Mouse (Mus musculus): ENCODE results near the gene Cacna2d3. TPM values are rescaled to one million over a fixed set of nuclear protein-coding genes. Genes with fewer than 3 reads are reported as not detected.

Gene Cacna2d3
- polyA plus RNA-seq, 1 experiment from 2014 or later, result 0.99 TPM

- H3K27me3 ChIP-seq (replicated peaks; ENCODE audit: control insufficient read depth, insufficient read depth, low read length), result no peaks in the 10 kb centered on the region
- WGBS, result 23% methylated on average over 3 of the region's 3 CpGs
- H3K36me3 ChIP-seq (ENCODE audit: control insufficient read depth, insufficient read depth), result no peaks in the 10 kb centered on the region
- no peak for ATAC-seq
- no peaks in the 10 kb centered on the region for H3K9me3 ChIP-seq (ENCODE audit: control insufficient read depth)
- H3K27ac ChIP-seq (ENCODE audit: low read depth, low read length), result no peak overlapping the region
- H3K4me1 ChIP-seq (replicated peaks; ENCODE audit: control insufficient read depth, insufficient read depth, low read length), result no peaks in the 10 kb centered on the region
- no peak overlapping the region for H3K4me3 ChIP-seq (ENCODE audit: low read depth, low read length)
- no peak overlapping the region for H3K9ac ChIP-seq (ENCODE audit: low read depth, low read length)
- no peak for TF ChIP-seq CTCF (IDR thresholded peaks at IDR 0.05; ENCODE audit: low read depth)
- no peak overlapping the region for H3K4me2 ChIP-seq (replicated peaks; ENCODE audit: low read depth)
Measured at GRCm38 (mm10) chr14:28955181-28955580, 766.5 kb downstream of the Cacna2d3 start.

GRCm38 (mm10) chr14:28954588-28954987 lies 767.1 kb downstream of the Cacna2d3 start:
- no peak for TF ChIP-seq CTCF (IDR thresholded peaks at IDR 0.05; ENCODE audit: low read depth)

GRCm38 (mm10) chr14:28954086-28954485 lies 767.6 kb downstream of the Cacna2d3 start:
- H3K27me3 ChIP-seq (replicated peaks; ENCODE audit: control insufficient read depth, insufficient read depth, low read length), result no peaks in the 10 kb centered on the region
- no peak overlapping the region for H3K9ac ChIP-seq (ENCODE audit: low read depth, low read length)
- no peak overlapping the region for H3K4me2 ChIP-seq (replicated peaks; ENCODE audit: low read depth)
- H3K4me1 ChIP-seq (replicated peaks; ENCODE audit: control insufficient read depth, insufficient read depth, low read length), result no peaks in the 10 kb centered on the region
- 46% methylated on average over 6 of the region's 6 CpGs for WGBS
- H3K36me3 ChIP-seq (ENCODE audit: control insufficient read depth, insufficient read depth), result no peaks in the 10 kb centered on the region
- no peaks in the 10 kb centered on the region for H3K9me3 ChIP-seq (ENCODE audit: control insufficient read depth)
- no peak for TF ChIP-seq CTCF (IDR thresholded peaks at IDR 0.05; ENCODE audit: low read depth)
- H3K27ac ChIP-seq (ENCODE audit: low read depth, low read length), result no peak overlapping the region
- no peak overlapping the region for H3K4me3 ChIP-seq (ENCODE audit: low read depth, low read length)
- ATAC-seq, result no peak

More at GRCm38 (mm10) chr14:28954588-28954987, 767.1 kb downstream of the Cacna2d3 start:
- Histone ChIP-seq H3K36me3 (ENCODE audit: control insufficient read depth, insufficient read depth) (no peaks in the 10 kb centered on the region), H3K4me2 (replicated peaks; ENCODE audit: low read depth) (no peak overlapping the region), H3K9me3 (ENCODE audit: control insufficient read depth) (no peaks in the 10 kb centered on the region), H3K27me3 (replicated peaks; ENCODE audit: control insufficient read depth, insufficient read depth, low read length) (no peaks in the 10 kb centered on the region), H3K4me3 (ENCODE audit: low read depth, low read length) (no peak overlapping the region), H3K9ac (ENCODE audit: low read depth, low read length) (no peak overlapping the region), H3K27ac (ENCODE audit: low read depth, low read length) (no peak overlapping the region), H3K4me1 (replicated peaks; ENCODE audit: control insufficient read depth, insufficient read depth, low read length) (no peaks in the 10 kb centered on the region)
- whole genome bisulfite sequencing, result 70% methylated on average over 3 of the region's 3 CpGs
- ATAC-seq, result no peak

GRCm38 (mm10) chr14:28953409-28953808 lies 768.3 kb downstream of the Cacna2d3 start:
- WGBS, result 24% methylated on average over 5 of the region's 5 CpGs
- Histone ChIP-seq H3K27ac (ENCODE audit: low read depth, low read length) (no peak overlapping the region), H3K4me3 (ENCODE audit: low read depth, low read length) (no peak overlapping the region), H3K9ac (ENCODE audit: low read depth, low read length) (no peak overlapping the region), H3K36me3 (ENCODE audit: control insufficient read depth, insufficient read depth) (no peaks in the 10 kb centered on the region), H3K4me1 (replicated peaks; ENCODE audit: control insufficient read depth, insufficient read depth, low read length) (no peaks in the 10 kb centered on the region), H3K27me3 (replicated peaks; ENCODE audit: control insufficient read depth, insufficient read depth, low read length) (no peaks in the 10 kb centered on the region), H3K4me2 (replicated peaks; ENCODE audit: low read depth) (no peak overlapping the region), H3K9me3 (ENCODE audit: control insufficient read depth) (no peaks in the 10 kb centered on the region)
- no peak for ATAC-seq
- TF ChIP-seq CTCF (IDR thresholded peaks at IDR 0.05; ENCODE audit: low read depth), result no peak

DNA sequence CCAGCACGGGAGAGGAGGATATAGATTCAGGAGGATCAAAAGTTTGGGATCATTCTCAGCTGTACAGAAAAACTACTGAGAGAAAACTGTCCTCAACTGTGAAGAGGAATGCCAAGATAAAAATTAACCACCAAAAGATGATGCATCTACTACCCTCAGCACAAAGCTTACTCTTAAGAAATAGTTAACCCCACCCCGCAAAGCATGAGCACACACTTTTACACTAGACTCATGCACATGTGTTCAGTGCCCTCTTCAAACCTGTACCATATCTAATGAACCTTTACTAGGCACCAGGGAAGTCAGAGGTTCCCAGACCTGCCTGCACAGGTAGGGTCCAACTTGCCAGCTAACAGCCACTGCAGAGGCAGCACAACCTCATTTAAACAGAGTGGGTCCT lies 771.2 kb downstream of the Cacna2d3 start:
- 88% methylated on average over 2 of the region's 2 CpGs for WGBS

GRCm38 (mm10) chr14:28949785-28950184 lies 771.9 kb downstream of the Cacna2d3 start:
- ATAC-seq, result no peak
- no peaks in the 10 kb centered on the region for H3K4me1 ChIP-seq (replicated peaks; ENCODE audit: control insufficient read depth, insufficient read depth, low read length)
- no peaks in the 10 kb centered on the region for H3K27me3 ChIP-seq (replicated peaks; ENCODE audit: control insufficient read depth, insufficient read depth, low read length)
- H3K36me3 ChIP-seq (ENCODE audit: control insufficient read depth, insufficient read depth), result no peaks in the 10 kb centered on the region
- no peaks in the 10 kb centered on the region for H3K9me3 ChIP-seq (ENCODE audit: control insufficient read depth)
- H3K4me3 ChIP-seq (ENCODE audit: low read depth, low read length), result no peak overlapping the region
- H3K27ac ChIP-seq (ENCODE audit: low read depth, low read length), result no peak overlapping the region
- no peak for TF ChIP-seq CTCF (IDR thresholded peaks at IDR 0.05; ENCODE audit: low read depth)
- WGBS, result 100% methylated on average over 1 of the region's 1 CpGs
- no peak overlapping the region for H3K9ac ChIP-seq (ENCODE audit: low read depth, low read length)
- no peak overlapping the region for H3K4me2 ChIP-seq (replicated peaks; ENCODE audit: low read depth)

More for the DNA sequence above, 771.2 kb downstream of the Cacna2d3 start:
- Histone ChIP-seq H3K4me1 (replicated peaks; ENCODE audit: control insufficient read depth, insufficient read depth, low read length) (no peaks in the 10 kb centered on the region), H3K36me3 (ENCODE audit: control insufficient read depth, insufficient read depth) (no peaks in the 10 kb centered on the region), H3K27me3 (replicated peaks; ENCODE audit: control insufficient read depth, insufficient read depth, low read length) (no peaks in the 10 kb centered on the region), H3K4me2 (replicated peaks; ENCODE audit: low read depth) (no peak overlapping the region), H3K27ac (ENCODE audit: low read depth, low read length) (no peak overlapping the region), H3K4me3 (ENCODE audit: low read depth, low read length) (no peak overlapping the region), H3K9me3 (ENCODE audit: control insufficient read depth) (no peaks in the 10 kb centered on the region), H3K9ac (ENCODE audit: low read depth, low read length) (no peak overlapping the region)
- TF ChIP-seq CTCF (IDR thresholded peaks at IDR 0.05; ENCODE audit: low read depth), result no peak
- ATAC-seq, result no peak
